Comparison of ENCODE assay signal across 12 mouse cellular contexts in genomic region chr1:88406078-88406806, GRCm38 (mm10). TPM values are rescaled to one million over a fixed set of nuclear protein-coding genes. Genes with fewer than 3 reads are reported as not detected.
DNase-seq lines count a peak whose midpoint lies in the region; ATAC-seq lines count a peak whose summit lies in the region.
"Had no signal": no experiment of that assay in that cellular context is flagged by ENCODE, and none has a peak within 500 bp of the region (broad histone marks: within the 10 kb centered on the region; RNA-seq: fewer than 3 reads in every experiment).

No protein-coding gene starts in this region.

- H3K4me2 ChIP-seq in hindbrain, embryonic 15.5 days = no peak overlapping the region
- H3K4me2 ChIP-seq in neural tube, embryonic 13.5 days = peak overlapping the region; percentile 1; the same call in 1 of the 2 replicates
- H3K4me2 ChIP-seq: heart, embryonic 11.5 days had no signal

- no peaks in the 10 kb centered on the region for H3K9me3 ChIP-seq in hindbrain, embryonic 15.5 days
- H3K9me3 ChIP-seq in neural tube, embryonic 13.5 days = no peaks in the 10 kb centered on the region

- peak; percentile 51 for DNase-seq in kidney, adult 11 months
- no peak for DNase-seq in kidney, postnatal 14 days
- peak; percentile 22 to 37 for DNase-seq in kidney, postnatal 4 days
- no peak for DNase-seq in urinary bladder, adult 18-20 months (ENCODE audit: low spot score in 2 of 2)
- DNase-seq in frontal cortex, adult 2 months (ENCODE audit: extremely low spot score in 1 of 2, low spot score in 1 of 2) = no peak
- DNase-seq: adrenal gland, postnatal 14 days; cerebellum, adult 11 months; layer of hippocampus, postnatal 36 days; thymus, postnatal 14 days had no signal

- H3K4me1 ChIP-seq in hindbrain, embryonic 15.5 days (replicated peaks) = peaks cover 10% of the 10 kb centered on the region; the same call in 1 of the 2 replicates
- H3K4me1 ChIP-seq in neural tube, embryonic 13.5 days (replicated peaks) = peaks cover 22% of the 10 kb centered on the region

- ATAC-seq in hindbrain, embryonic 15.5 days (ENCODE audit: low FRiP score, low read depth) = peak; percentile 51; the same call in 1 of the 2 replicates
- ATAC-seq in neural tube, embryonic 13.5 days (ENCODE audit: low read depth) = peak; percentile 80

- H3K27me3 ChIP-seq in hindbrain, embryonic 15.5 days = no peaks in the 10 kb centered on the region
- H3K27me3 ChIP-seq in neural tube, embryonic 13.5 days = no peaks in the 10 kb centered on the region

- no peak overlapping the region for H3K9ac ChIP-seq in hindbrain, embryonic 15.5 days
- no peak overlapping the region for H3K9ac ChIP-seq in neural tube, embryonic 13.5 days

- no peak overlapping the region for H3K4me3 ChIP-seq in hindbrain, embryonic 15.5 days
- H3K4me3 ChIP-seq in neural tube, embryonic 13.5 days = no peak overlapping the region

- WGBS in hindbrain, embryonic 15.5 days = 45% methylated on average over 12 of the region's 12 CpGs
- 42% methylated on average over 12 of the region's 12 CpGs for WGBS in neural tube, embryonic 13.5 days

- no peaks in the 10 kb centered on the region for H3K36me3 ChIP-seq in hindbrain, embryonic 15.5 days
- no peaks in the 10 kb centered on the region for H3K36me3 ChIP-seq in neural tube, embryonic 13.5 days

- no peak overlapping the region; the same call in 1 of the 2 replicates for H3K27ac ChIP-seq in hindbrain, embryonic 15.5 days (replicated peaks)
- H3K27ac ChIP-seq in neural tube, embryonic 13.5 days (replicated peaks) = peak overlapping the region; percentile 46

RNA-seq across cellular contexts. Expression of gene Spp2, which starts 0.5 kb away (rescaled TPM):
- polyA plus RNA-seq in hindbrain, embryonic 15.5 days (2015; fragmentation: Nextera tagmentation; extraction: Ambion mirVana) = 0.17 and 0.44 TPM in 2 replicates
- 0.54 TPM in 1 of 2 replicates, not detected in the other for polyA plus RNA-seq in neural tube, embryonic 13.5 days (2015; fragmentation: Nextera tagmentation; extraction: Ambion mirVana)
- 1.4 TPM in 2 replicates for polyA plus RNA-seq in frontal cortex, adult 2 months (2012; rRNA removed)

Comparison
In these comparisons a context has a peak if more than half of its experiments do, and no peak if none do; other contexts are left out.
1. DNase-seq: peak in kidney, adult 11 months (single experiment) and kidney, postnatal 4 days (2 of 2); none in kidney, postnatal 14 days (single experiment), urinary bladder, adult 18-20 months (0 of 2) and frontal cortex, adult 2 months (0 of 2).